9 mouse cellular contexts compared by ENCODE assay signal in the genomic region with DNA sequence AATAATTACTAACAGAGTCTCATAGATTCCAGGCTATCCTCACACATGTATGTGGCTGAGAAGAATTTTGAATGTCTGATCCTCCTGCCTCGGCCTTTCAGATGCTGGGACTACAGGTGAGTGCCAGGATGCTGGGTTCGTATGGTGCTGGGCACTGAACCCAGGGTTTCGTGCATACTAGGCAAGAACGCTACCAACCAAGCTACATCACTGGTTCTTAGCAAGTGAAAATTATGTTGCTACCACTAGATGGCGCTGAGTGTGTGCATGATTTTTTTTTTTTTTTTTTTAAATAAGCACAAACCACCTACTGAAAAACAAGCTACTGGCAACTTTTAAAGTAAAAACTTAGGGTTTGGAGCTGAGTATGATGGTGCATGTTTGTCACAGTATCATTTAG. TPM values are rescaled to one million over a fixed set of nuclear protein-coding genes. Genes with fewer than 3 reads are reported as not detected.
DNase-seq lines count a peak whose midpoint lies in the region; ATAC-seq and TF ChIP-seq lines count a peak whose summit lies in the region.
"Had no signal": no experiment of that assay in that cellular context is flagged by ENCODE, and none has a peak within 500 bp of the region (broad histone marks: within the 10 kb centered on the region; RNA-seq: fewer than 3 reads in every experiment).

No protein-coding gene starts in this region.

- H3K27me3 ChIP-seq in neural tube, embryonic 11.5 days (ENCODE audit: control insufficient read depth, insufficient read depth, low read length), result no peaks in the 10 kb centered on the region
- no peaks in the 10 kb centered on the region for H3K27me3 ChIP-seq in hindbrain, embryonic 13.5 days
- H3K27me3 ChIP-seq in liver, embryonic 14.5 days (ENCODE audit: control insufficient read depth, insufficient read depth, low read length), result no peaks in the 10 kb centered on the region
- H3K27me3 ChIP-seq: heart, embryonic 13.5 days had no signal

- peak; percentile 48 for DNase-seq in neural tube, embryonic 11.5 days (ENCODE audit: low spot score)
- no peak for DNase-seq in neural tube, embryonic 10.5 days (ENCODE audit: extremely low spot score, low spot score)
- DNase-seq in NIH3T3 (ENCODE audit: low read depth), result peak; percentile 85
- peak; percentile 50 for DNase-seq in cerebellum, adult 8-10 months
- peak; percentile 31 to 37 (median 34) for DNase-seq in liver, embryonic 14.5 days (ENCODE audit: low read depth in 3 of 3, low spot score in 3 of 3)
- no peak for DNase-seq in gastrocnemius, postnatal 10 days

- H3K4me3 ChIP-seq in neural tube, embryonic 11.5 days (ENCODE audit: low read depth, low read length), result no peak overlapping the region
- H3K4me3 ChIP-seq in hindbrain, embryonic 13.5 days, result no peak overlapping the region
- H3K4me3 ChIP-seq in liver, embryonic 14.5 days (ENCODE audit: insufficient read depth in 1 of 2, low read depth in 2 of 2, low read length in 2 of 2), result no peak overlapping the region
- H3K4me3 ChIP-seq: heart, embryonic 13.5 days had no signal

- peak; percentile 50; the same call in 1 of the 2 replicates for ATAC-seq in neural tube, embryonic 11.5 days (ENCODE audit: insufficient read depth, low FRiP score, low TSS enrichment)
- peak; percentile 82 for ATAC-seq in hindbrain, embryonic 13.5 days (ENCODE audit: low FRiP score)
- no peak for ATAC-seq in liver, embryonic 14.5 days (ENCODE audit: insufficient read depth)
- 0 out of 2 replicates have a peak, but pooled peaks have one; percentile 23 for ATAC-seq in neutrophil, adult 5-6 weeks (ENCODE audit: extremely low read depth, insufficient number of reproducible peaks, low FRiP score, poor library complexity, severe bottlenecking)

- H3K4me2 ChIP-seq in neural tube, embryonic 11.5 days (ENCODE audit: low read depth), result no peak overlapping the region
- no peak overlapping the region for H3K4me2 ChIP-seq in hindbrain, embryonic 13.5 days
- no peak overlapping the region for H3K4me2 ChIP-seq in liver, embryonic 14.5 days (ENCODE audit: low read depth)
- H3K4me2 ChIP-seq: heart, embryonic 13.5 days had no signal

- no peaks in the 10 kb centered on the region for H3K36me3 ChIP-seq in neural tube, embryonic 11.5 days (ENCODE audit: control insufficient read depth, insufficient read depth, low read length)
- H3K36me3 ChIP-seq in hindbrain, embryonic 13.5 days, result no peaks in the 10 kb centered on the region
- no peaks in the 10 kb centered on the region for H3K36me3 ChIP-seq in liver, embryonic 14.5 days (replicated peaks; ENCODE audit: control insufficient read depth, insufficient read depth, low read depth)
- H3K36me3 ChIP-seq: heart, embryonic 13.5 days had no signal

- no peak overlapping the region for H3K27ac ChIP-seq in neural tube, embryonic 11.5 days (ENCODE audit: low read depth, low read length)
- no peak overlapping the region for H3K27ac ChIP-seq in hindbrain, embryonic 13.5 days
- no peak overlapping the region for H3K27ac ChIP-seq in liver, embryonic 14.5 days
- H3K27ac ChIP-seq: heart, embryonic 13.5 days had no signal

- TF ChIP-seq EP300 in liver, embryonic 14.5 days (IDR thresholded peaks at IDR 0.05; ENCODE audit: low read depth), result no peak

- H3K9ac ChIP-seq in neural tube, embryonic 11.5 days (ENCODE audit: low read length), result no peak overlapping the region
- H3K9ac ChIP-seq in hindbrain, embryonic 13.5 days, result no peak overlapping the region
- H3K9ac ChIP-seq in liver, embryonic 14.5 days (replicated peaks), result no peak overlapping the region
- H3K9ac ChIP-seq: heart, embryonic 13.5 days had no signal

- no peaks in the 10 kb centered on the region for H3K9me3 ChIP-seq in neural tube, embryonic 11.5 days (ENCODE audit: control insufficient read depth, low read length)
- H3K9me3 ChIP-seq in hindbrain, embryonic 13.5 days, result peaks cover 8% of the 10 kb centered on the region; the same call in 1 of the 2 replicates
- H3K9me3 ChIP-seq in liver, embryonic 14.5 days (ENCODE audit: control insufficient read depth, low read length), result no peaks in the 10 kb centered on the region

- peak; percentile 75 for TF ChIP-seq CTCF in liver, embryonic 14.5 days (IDR thresholded peaks at IDR 0.05; ENCODE audit: low read depth)

- H3K4me1 ChIP-seq in neural tube, embryonic 11.5 days (ENCODE audit: control insufficient read depth, insufficient read depth, low read length), result no peaks in the 10 kb centered on the region
- H3K4me1 ChIP-seq in hindbrain, embryonic 13.5 days (replicated peaks), result no peaks in the 10 kb centered on the region
- no peaks in the 10 kb centered on the region; a peak in 1 of 4 replicates for H3K4me1 ChIP-seq in liver, embryonic 14.5 days (replicated peaks; ENCODE audit: control insufficient read depth in 2 of 2, insufficient read depth in 2 of 2, low read length in 1 of 2)
- H3K4me1 ChIP-seq: heart, embryonic 13.5 days had no signal

- 17% methylated on average over 5 of the region's 5 CpGs for WGBS in neural tube, embryonic 11.5 days
- 8% methylated on average over 5 of the region's 5 CpGs for WGBS in hindbrain, embryonic 13.5 days
- WGBS in liver, embryonic 14.5 days (ENCODE audit: insufficient replicate concordance), result 5% methylated on average over 5 of the region's 5 CpGs

RNA-seq across cellular contexts. Expression of a gene that starts 18.5 kb away (rescaled TPM):
- 39.7 and 40.3 TPM in 2 replicates for polyA plus RNA-seq in neural tube, embryonic 11.5 days (2014; fragmentation: Nextera tagmentation; extraction: Ambion mirVana)
- polyA plus RNA-seq in hindbrain, embryonic 13.5 days (2015; fragmentation: Nextera tagmentation; extraction: Ambion mirVana), result 26.9 and 28.4 TPM in 2 replicates
- 5.4 and 8.9 TPM in 2 replicates for polyA plus RNA-seq in liver, embryonic 14.5 days (2012; rRNA removed)
- 30.4 and 31.0 TPM in 2 replicates for polyA plus RNA-seq in liver, embryonic 14.5 days (2014; fragmentation: Nextera tagmentation; extraction: Ambion mirVana)
- total RNA-seq in neutrophil, adult 5-6 weeks (2017), result 12.8 and 18.3 TPM in 2 replicates
- 10 to 100 TPM; 11.5 to 14.8 TPM for total RNA-seq in gastrocnemius, postnatal 10 days (2021)

Comparison
In these comparisons a context has a peak if more than half of its experiments do, and no peak if none do; other contexts are left out.
1. DNase-seq: peak in neural tube, embryonic 11.5 days (single experiment), NIH3T3 (single experiment), cerebellum, adult 8-10 months (single experiment) and liver, embryonic 14.5 days (3 of 3); none in neural tube, embryonic 10.5 days (single experiment) and gastrocnemius, postnatal 10 days (single experiment).